Mouse (Mus musculus) heart, embryonic 15.5 days (tissue): ENCODE results near the gene Dstn. TPM values are rescaled to one million over a fixed set of nuclear protein-coding genes. Genes with fewer than 3 reads are reported as not detected.
A peak's percentile ranks its signal among the peaks of the same experiment; 100 is the strongest.

Experiments used
- ATAC-seq: fragments of 200-750 bp; cut with Nextera tagmentation; replicated peaks from 2 replicates; pipeline ENCODE4 v1.8.0; 2017; ENCODE audit warnings: low read depth, moderate TSS enrichment; ENCODE audit not compliant: insufficient number of reproducible peaks, insufficient read depth, low FRiP score
- H3K27ac ChIP-seq: fragments of 300-500 bp; sonication (generic); 2 replicates; pipeline ENCODE4 v1.5.1; 2015; ENCODE audit warnings: mild to moderate bottlenecking, inconsistent platforms
- H3K27me3 ChIP-seq: fragments of 300-500 bp; sonication (generic); 2 replicates; pipeline ENCODE4 v1.6.1; 2015; ENCODE audit warnings: inconsistent platforms
- H3K36me3 ChIP-seq: fragments of 300-500 bp; sonication (generic); 2 replicates; pipeline ENCODE4 v1.6.1; 2015; ENCODE audit warnings: mild to moderate bottlenecking, inconsistent platforms
- H3K4me1 ChIP-seq: fragments of 300-500 bp; sonication (generic); replicated peaks from 2 replicates; pipeline ENCODE4 v1.6.1; 2015; ENCODE audit warnings: inconsistent platforms
- H3K4me2 ChIP-seq: fragments of 300-500 bp; sonication (generic); 2 replicates; pipeline ENCODE4 v1.6.1; 2015; ENCODE audit warnings: inconsistent platforms, mild to moderate bottlenecking, moderate library complexity
- H3K4me3 ChIP-seq: fragments of 300-500 bp; sonication (generic); 2 replicates; pipeline ENCODE4 v1.5.1; 2015; ENCODE audit warnings: mild to moderate bottlenecking, inconsistent platforms
- H3K9ac ChIP-seq: fragments of 300-500 bp; sonication (generic); 2 replicates; pipeline ENCODE4 v1.6.1; 2015; ENCODE audit warnings: mild to moderate bottlenecking, inconsistent platforms
- H3K9me3 ChIP-seq: fragments of 300-500 bp; sonication (generic); replicated peaks from 2 replicates; pipeline ENCODE4 v1.6.1; 2016; ENCODE audit warnings: inconsistent platforms
- WGBS: fragments of 180-500 bp; shearing (Covaris S2); methylation state at CpG from one replicate; pipeline ENCODE4 v1.1.7; 2015; ENCODE audit warnings: mixed read lengths; 5-methylcytosine and 5-hydroxymethylcytosine counted together
- polyA plus RNA-seq: library from polyadenylated mRNA; unstranded; fragments of >200 nt; fragmentation: Nextera tagmentation; extraction: Ambion mirVana; gene quantifications from 2 replicates; pipeline ENCODE4 v1.2.1, GENCODE M21; 2015

The Dstn gene
- polyA plus RNA-seq, 1 experiment from 2014 or later = 868 TPM

DNA sequence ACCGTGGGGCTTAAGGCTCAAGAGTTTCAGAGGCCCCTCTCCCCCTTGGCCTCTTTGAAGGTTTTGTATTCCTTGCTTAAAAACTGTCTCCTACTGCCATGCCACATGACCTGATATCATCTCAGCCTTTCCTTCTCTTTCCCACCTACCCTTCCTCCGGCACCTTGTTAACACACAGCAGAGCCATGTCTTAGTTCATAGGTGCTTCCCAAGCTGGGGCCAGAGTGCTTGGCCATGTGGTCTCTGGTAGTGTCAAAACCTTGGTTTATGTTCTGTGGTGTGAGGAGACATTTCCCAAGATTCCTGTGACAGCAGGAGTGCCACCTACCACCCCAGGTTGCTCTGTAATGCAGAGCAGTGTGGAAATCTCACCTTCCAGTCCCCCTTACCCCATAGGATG, 31.3 kb downstream of the Dstn start:
- ATAC-seq = no peak
- Histone ChIP-seq H3K9ac (no peak overlapping the region), H3K4me3 (no peak overlapping the region), H3K4me1 (peaks cover 44% of the 10 kb centered on the region), H3K9me3 (no peaks in the 10 kb centered on the region), H3K36me3 (peaks cover 73% of the 10 kb centered on the region), H3K4me2 (no peak overlapping the region), H3K27me3 (no peaks in the 10 kb centered on the region), H3K27ac (no peak overlapping the region)
- 74% methylated on average over 2 of the region's 2 CpGs for WGBS

DNA sequence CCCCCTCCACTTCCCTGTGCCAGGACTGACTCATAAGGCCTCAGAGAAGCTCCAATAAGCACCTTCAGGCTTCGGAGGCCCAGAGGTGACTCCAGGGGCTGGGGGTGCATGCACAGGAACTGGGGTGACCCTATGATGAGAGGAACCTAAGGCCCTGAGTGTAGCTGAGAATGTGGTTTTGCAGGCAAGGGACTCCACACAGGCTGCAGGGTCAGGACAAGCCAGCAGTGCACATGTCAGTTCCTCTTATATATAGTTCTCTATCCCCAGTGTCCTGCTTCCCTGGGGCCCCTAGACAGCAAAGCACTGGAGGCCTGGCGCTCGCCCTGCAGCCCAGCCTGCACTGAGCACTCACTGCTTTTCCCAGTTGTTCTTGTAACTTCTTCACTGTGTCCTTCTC, 32.9 kb downstream of the Dstn start:
- Histone ChIP-seq H3K4me1 (peaks cover 55% of the 10 kb centered on the region), H3K27me3 (no peaks in the 10 kb centered on the region), H3K9me3 (no peaks in the 10 kb centered on the region), H3K4me2 (no peak overlapping the region), H3K4me3 (no peak overlapping the region), H3K9ac (no peak overlapping the region), H3K27ac (peak overlapping the region; percentile 74), H3K36me3 (peaks cover 77% of the 10 kb centered on the region)
- 53% methylated on average over 3 of the region's 3 CpGs for WGBS
- no peak for ATAC-seq

DNA sequence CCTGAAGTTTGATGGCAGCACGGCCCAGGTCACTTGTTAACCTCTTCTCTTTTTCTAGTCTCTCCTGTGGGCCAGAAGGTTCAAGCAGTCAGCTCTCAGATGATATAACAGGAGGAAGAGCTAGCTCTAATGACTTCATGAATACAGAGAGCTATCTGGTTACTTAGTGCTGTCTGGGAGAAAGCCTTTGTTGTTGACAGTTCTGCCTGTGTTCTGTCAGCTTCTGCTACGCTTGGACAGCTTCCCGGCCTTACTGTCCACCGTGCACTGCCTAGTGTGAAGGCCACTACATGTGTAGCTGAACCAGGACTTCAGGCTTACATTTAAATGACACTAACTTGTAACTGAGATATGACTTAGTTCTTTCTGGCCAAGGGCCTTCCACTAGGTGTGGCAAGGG, 33.3 kb downstream of the Dstn start:
- peaks cover 79% of the 10 kb centered on the region for H3K36me3 ChIP-seq
- 0 out of 2 replicates have a peak, but pooled peaks have one; percentile 37 for ATAC-seq
- no peaks in the 10 kb centered on the region for H3K9me3 ChIP-seq
- 45% methylated on average over 4 of the region's 4 CpGs for WGBS
- no peaks in the 10 kb centered on the region for H3K27me3 ChIP-seq
- no peak overlapping the region for H3K9ac ChIP-seq
- H3K4me2 ChIP-seq = no peak overlapping the region
- H3K4me1 ChIP-seq = peaks cover 55% of the 10 kb centered on the region
- peak overlapping the region; percentile 74 for H3K27ac ChIP-seq
- H3K4me3 ChIP-seq = no peak overlapping the region

DNA sequence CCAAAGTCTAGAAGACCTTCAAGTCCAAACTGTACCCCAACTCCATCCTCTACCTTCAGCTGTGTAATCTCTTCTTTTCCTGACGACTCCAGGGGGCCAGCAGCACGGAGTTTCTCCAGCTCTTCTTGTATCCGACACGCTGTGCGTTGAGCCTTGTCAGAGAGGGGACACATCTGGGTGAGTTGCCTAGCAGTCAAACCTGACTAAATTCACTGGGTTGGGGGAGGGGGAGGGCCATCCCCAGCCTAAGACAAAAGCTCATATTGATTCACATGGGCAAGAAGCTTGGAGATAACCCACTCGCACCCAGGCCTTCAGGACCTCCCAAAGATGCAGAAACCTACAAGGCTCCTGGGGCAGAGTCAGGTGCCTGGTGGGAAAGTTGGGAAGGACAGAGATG, 34.1 kb downstream of the Dstn start:
- Histone ChIP-seq H3K36me3 (peaks cover 79% of the 10 kb centered on the region), H3K4me1 (peaks cover 55% of the 10 kb centered on the region), H3K4me2 (no peak overlapping the region), H3K27me3 (no peaks in the 10 kb centered on the region), H3K4me3 (no peak overlapping the region), H3K9me3 (no peaks in the 10 kb centered on the region), H3K27ac (no peak overlapping the region), H3K9ac (no peak overlapping the region)
- 87% methylated on average over 6 of the region's 6 CpGs for WGBS
- ATAC-seq = no peak

DNA sequence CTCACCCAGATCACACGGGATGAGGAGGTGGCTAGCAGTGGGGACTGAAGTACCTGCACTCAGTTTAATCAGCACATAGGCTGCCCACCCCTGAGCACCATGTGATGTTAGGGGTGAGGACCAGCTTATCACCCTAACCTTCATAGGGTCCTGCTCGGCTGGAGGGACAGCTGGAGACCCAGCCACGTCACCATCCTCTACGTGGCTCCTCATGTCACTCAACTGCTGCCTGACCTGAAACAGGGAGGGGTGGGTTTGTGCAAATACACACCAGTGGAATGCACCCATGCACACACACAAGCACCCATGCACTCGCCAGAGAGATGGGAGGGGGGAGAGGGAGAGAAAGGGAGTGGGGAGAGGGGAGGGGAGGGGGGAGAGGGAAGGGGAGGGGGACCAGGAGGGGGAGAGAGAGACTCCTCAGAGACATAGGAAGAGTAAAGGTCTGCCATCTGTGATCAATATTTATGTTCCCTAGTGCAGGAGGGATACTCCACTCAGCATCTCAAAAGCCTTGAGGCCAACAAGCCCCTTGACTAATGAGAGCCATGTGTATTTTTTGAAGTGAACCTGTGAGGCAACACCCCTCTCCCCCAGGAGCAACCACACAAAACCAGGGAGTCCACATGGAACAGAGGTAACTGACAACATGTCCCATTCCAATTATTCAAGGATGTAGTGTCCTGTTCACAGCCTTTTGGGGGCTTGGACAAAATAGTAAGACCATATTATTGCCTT, 35.3 kb downstream of the Dstn start:
- no peak overlapping the region for H3K9ac ChIP-seq
- no peaks in the 10 kb centered on the region for H3K9me3 ChIP-seq
- peaks cover 55% of the 10 kb centered on the region for H3K4me1 ChIP-seq
- H3K4me3 ChIP-seq = no peak overlapping the region
- ATAC-seq = no peak
- no peaks in the 10 kb centered on the region for H3K27me3 ChIP-seq
- H3K27ac ChIP-seq = no peak overlapping the region
- WGBS = 66% methylated on average over 5 of the region's 5 CpGs
- no peak overlapping the region for H3K4me2 ChIP-seq
- peaks cover 81% of the 10 kb centered on the region for H3K36me3 ChIP-seq

DNA sequence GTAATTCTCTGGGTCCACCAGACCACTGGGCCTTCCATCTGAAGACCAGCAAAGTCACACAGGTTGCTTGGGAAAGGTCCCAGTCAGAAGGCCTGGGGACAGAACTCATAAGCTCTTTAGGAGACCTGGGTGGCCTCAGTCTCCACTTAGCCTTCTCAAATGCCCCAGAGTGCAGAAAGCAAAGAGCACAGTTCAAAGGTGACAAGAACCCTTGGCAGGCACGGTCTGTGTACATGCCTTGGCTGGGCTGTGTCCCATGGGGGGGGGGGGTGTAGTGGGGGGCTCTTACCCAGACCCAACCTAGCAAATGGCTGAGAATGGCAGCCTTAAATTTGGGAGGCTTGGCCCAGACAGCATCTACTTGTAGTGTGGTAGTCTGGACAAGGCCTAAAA, 35.9 kb downstream of the Dstn start:
- WGBS = 50% methylated on average over 1 of the region's 1 CpGs
- H3K4me1 ChIP-seq = peaks cover 55% of the 10 kb centered on the region

DNA sequence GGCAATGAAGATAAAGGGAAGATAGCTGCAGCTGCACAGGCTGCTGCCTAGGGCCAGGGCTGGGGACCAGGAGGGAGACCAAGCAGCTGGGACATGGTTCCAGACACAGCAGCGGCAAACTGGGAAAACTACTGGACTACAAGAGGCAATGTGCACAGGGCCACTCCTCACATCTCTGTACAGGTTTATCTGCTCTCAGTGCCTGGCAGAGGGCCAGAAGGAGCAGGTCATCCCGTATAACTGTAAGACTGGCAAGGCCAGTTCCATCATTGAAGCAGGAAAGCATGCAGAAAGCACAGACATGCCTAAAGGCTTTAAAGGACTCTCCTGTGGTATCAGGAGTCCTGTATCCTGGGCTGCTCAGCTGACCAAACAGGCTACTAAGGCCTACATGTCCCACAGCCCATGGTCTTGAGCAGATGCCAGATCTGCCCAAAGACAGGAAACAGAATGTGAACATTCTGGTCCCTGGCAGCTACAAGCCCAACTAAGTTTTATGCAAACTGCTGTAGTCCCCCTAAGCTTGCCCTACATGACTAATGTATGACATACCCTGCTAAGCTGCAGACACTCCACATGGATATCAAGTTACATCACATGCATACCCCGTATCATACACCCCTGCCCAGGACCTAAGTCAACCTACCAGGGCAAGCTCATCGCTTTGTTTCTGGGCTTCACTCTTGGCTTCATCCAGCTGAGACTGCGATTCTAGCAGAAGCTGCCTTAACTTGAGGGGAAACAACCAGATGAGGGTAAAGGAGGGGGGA, 36.6 kb downstream of the Dstn start:
- H3K36me3 ChIP-seq = peaks cover 92% of the 10 kb centered on the region
- peaks cover 54% of the 10 kb centered on the region for H3K4me1 ChIP-seq
- WGBS = 63% methylated on average over 5 of the region's 5 CpGs
- H3K4me2 ChIP-seq = no peak overlapping the region
- no peak overlapping the region for H3K9ac ChIP-seq
- no peaks in the 10 kb centered on the region for H3K27me3 ChIP-seq
- H3K9me3 ChIP-seq = no peaks in the 10 kb centered on the region
- H3K27ac ChIP-seq = peak overlapping the region; percentile 32; the same call in 1 of the 2 replicates
- ATAC-seq = no peak
- no peak overlapping the region for H3K4me3 ChIP-seq

More for the DNA sequence above, 35.9 kb downstream of the Dstn start:
- Histone ChIP-seq H3K4me2 (no peak overlapping the region), H3K27me3 (no peaks in the 10 kb centered on the region), H3K36me3 (peaks cover 85% of the 10 kb centered on the region), H3K9ac (no peak overlapping the region), H3K4me3 (no peak overlapping the region), H3K9me3 (no peaks in the 10 kb centered on the region), H3K27ac (no peak overlapping the region)
- no peak for ATAC-seq

DNA sequence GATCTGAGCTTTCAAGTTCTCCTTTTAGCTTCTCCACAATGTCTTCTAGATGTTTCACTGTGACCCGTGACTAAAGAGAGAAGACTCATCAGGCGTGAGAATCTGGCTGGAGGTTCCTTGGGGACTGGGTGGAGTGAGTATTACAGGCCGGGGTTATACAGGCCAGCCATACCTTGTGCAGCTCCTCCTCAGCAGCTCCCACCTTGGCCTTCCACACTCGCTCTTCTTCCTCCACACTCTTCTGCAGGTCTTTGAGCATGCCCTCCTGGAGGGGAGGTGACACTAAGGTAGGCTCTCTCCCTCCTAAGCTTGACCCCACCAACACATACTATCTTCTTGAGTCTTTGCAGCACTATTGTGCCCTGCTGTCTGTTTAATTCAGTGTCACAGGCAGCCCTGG, 38.8 kb downstream of the Dstn start:
- Histone ChIP-seq H3K4me1 (peaks cover 33% of the 10 kb centered on the region), H3K9me3 (no peaks in the 10 kb centered on the region), H3K9ac (no peak overlapping the region), H3K4me3 (no peak overlapping the region), H3K27me3 (no peaks in the 10 kb centered on the region), H3K36me3 (peaks cover 91% of the 10 kb centered on the region), H3K27ac (no peak overlapping the region), H3K4me2 (no peak overlapping the region)
- no peak for ATAC-seq
- WGBS = 83% methylated on average over 4 of the region's 4 CpGs

DNA sequence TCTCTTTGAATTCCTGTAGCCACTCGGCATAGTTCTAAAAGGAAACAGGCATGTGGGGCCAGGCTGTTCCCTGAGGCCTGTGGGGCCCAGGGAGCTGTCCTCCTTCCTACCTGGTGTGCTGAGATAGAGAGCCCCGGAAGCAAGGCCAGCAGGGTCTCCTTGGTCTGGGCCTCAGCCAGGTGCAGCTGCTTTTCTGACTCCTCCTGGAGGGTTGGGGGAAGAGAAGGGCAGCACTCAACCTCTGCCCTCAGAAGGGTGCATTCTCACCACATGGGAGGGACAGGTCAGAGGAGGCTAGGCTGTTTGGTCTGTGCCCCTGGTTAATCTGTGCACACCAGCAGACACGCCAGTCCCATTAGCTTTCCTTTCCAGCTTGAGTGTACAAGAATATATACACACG, 39.9 kb downstream of the Dstn start:
- no peak overlapping the region for H3K4me3 ChIP-seq
- H3K9ac ChIP-seq = no peak overlapping the region
- no peaks in the 10 kb centered on the region for H3K9me3 ChIP-seq
- H3K27me3 ChIP-seq = no peaks in the 10 kb centered on the region
- WGBS = 81% methylated on average over 4 of the region's 4 CpGs
- no peak overlapping the region for H3K4me2 ChIP-seq
- H3K27ac ChIP-seq = no peak overlapping the region
- peaks cover 85% of the 10 kb centered on the region for H3K36me3 ChIP-seq
- H3K4me1 ChIP-seq = peaks cover 23% of the 10 kb centered on the region
- no peak for ATAC-seq

DNA sequence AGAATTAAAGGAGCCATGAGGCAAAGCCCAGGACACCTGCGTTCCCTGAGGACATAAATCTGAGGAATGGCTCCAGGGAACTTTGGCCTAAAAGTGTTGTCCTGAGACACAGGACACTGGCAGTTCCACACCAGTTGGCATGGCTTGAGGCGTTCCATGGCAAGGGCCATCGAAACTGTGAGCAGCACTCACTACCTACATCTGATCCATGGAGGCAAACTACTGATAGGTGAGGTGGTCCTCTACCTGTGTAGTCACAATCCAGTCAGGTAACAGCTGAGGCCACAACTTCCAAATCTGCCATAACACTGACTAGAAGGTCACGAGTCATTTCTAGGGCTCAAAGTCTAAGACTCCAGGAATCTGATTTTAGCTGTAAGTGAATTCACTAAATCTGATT, 40.6 kb downstream of the Dstn start:
- no peak overlapping the region for H3K4me3 ChIP-seq
- no peak overlapping the region for H3K4me2 ChIP-seq
- peaks cover 17% of the 10 kb centered on the region for H3K4me1 ChIP-seq
- WGBS = 94% methylated on average over 4 of the region's 4 CpGs
- no peak overlapping the region for H3K9ac ChIP-seq
- no peak overlapping the region for H3K27ac ChIP-seq
- H3K9me3 ChIP-seq = no peaks in the 10 kb centered on the region
- H3K36me3 ChIP-seq = peaks cover 80% of the 10 kb centered on the region
- no peaks in the 10 kb centered on the region for H3K27me3 ChIP-seq
- ATAC-seq = no peak

DNA sequence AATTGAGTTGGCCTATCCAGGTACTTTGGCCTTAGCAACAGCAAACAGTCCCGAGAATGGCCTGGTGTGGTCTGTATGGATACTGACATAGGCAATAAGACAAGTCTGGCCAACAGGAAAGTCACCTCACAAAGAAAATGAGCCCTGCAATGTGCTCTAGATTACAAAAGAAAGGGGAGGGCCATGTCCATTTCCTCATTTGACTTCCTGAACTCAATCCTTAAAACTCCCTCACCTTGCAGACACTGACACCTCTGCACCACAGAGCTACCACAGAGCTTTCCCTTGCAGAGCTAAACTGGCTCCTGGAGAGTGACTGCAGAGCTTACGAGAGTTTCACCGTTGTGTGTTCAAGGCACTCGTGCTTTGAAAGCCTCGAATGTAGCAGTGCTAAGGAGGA, 47.1 kb downstream of the Dstn start:
- WGBS = 92% methylated on average over 5 of the region's 5 CpGs
- Histone ChIP-seq H3K4me2 (no peak overlapping the region), H3K27ac (no peak overlapping the region), H3K9ac (no peak overlapping the region), H3K36me3 (peaks cover 81% of the 10 kb centered on the region), H3K4me3 (no peak overlapping the region), H3K27me3 (no peaks in the 10 kb centered on the region), H3K9me3 (no peaks in the 10 kb centered on the region), H3K4me1 (no peaks in the 10 kb centered on the region)
- ATAC-seq = no peak

DNA sequence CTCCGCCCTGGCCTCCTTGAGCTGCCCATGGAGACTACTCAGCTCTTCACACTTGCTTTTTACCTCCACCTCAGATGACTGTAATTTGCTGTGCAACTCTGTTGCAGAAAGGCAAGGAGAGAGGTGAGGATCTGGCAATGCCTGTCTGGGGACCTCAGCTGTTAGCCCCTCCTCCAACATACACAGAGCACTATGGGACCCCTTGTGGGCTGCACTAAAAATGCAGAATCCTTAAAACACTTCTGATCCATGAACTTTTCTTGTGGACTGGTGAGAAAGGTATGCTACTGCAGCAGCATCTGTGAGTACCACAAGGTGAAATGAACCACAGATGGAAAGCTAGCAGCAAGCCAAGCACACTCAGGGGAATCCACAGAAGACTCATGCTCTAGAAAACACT, 48.2 kb downstream of the Dstn start:
- no peaks in the 10 kb centered on the region for H3K9me3 ChIP-seq
- peaks cover 81% of the 10 kb centered on the region for H3K36me3 ChIP-seq
- H3K9ac ChIP-seq = no peak overlapping the region
- H3K27ac ChIP-seq = no peak overlapping the region
- H3K4me3 ChIP-seq = no peak overlapping the region
- no peaks in the 10 kb centered on the region for H3K4me1 ChIP-seq
- no peaks in the 10 kb centered on the region for H3K27me3 ChIP-seq
- no peak overlapping the region for H3K4me2 ChIP-seq
- WGBS = 100% methylated on average over 1 of the region's 1 CpGs
- ATAC-seq = no peak
